Mouse (Mus musculus) neutrophil, adult 65 days (primary cell): ENCODE measurements around the gene Cldn11. TPM values are rescaled to one million over a fixed set of nuclear protein-coding genes. Genes with fewer than 3 reads are reported as not detected.

Experiments
- total RNA-seq: library from RNA; stranded (reverse); gene quantifications from 2 replicates; pipeline ENCODE4 v1.2.4, GENCODE M21; 2023

Cldn11 gene
- not detected in 2 replicates for total RNA-seq

GRCm38 (mm10) chr3:31149706-31150105 is at the start of gene Cldn11:
Cldn11 (plus strand) TSS chr3:31149920.

Other genes starting within 250 kb of the Cldn11 start
- 29.3 and 35.3 TPM in 2 replicates for gene Phc3, start 180.5 kb upstream of the Cldn11 start, total RNA-seq
- 11.2 and 14.1 TPM in 2 replicates for gene Prkci, start 154.2 kb upstream of the Cldn11 start, total RNA-seq
- 79.5 and 108 TPM in 2 replicates for gene Skil, start 54.9 kb upstream of the Cldn11 start, total RNA-seq
- 0.18 and 0.32 TPM in 2 replicates for gene Slc7a14, start 160.5 kb downstream of the Cldn11 start, total RNA-seq